Mouse (Mus musculus) liver, embryonic 14.5 days (tissue): Measurements from ENCODE around the gene 1700008O03Rik. TPM values are rescaled to one million over a fixed set of nuclear protein-coding genes. Genes with fewer than 3 reads are reported as not detected.

Experiments
- ATAC-seq: fragments of 200-750 bp; cut with Nextera tagmentation; 2 replicates; pipeline ENCODE4 v1.8.0; 2017; ENCODE audit warnings: moderate number of reproducible peaks, mild to moderate bottlenecking, moderate library complexity; ENCODE audit not compliant: insufficient read depth
- DNase-seq, 3 experiments: peaks; one replicate each; pipeline ENCODE4 v3.0.0-alpha.2; 2012 to 2013; ENCODE audit warnings: low read depth in 3 of 3, low spot score in 3 of 3
- H3K27ac ChIP-seq: fragments of 300-500 bp; sonication (generic); 2 replicates; pipeline ENCODE4 v1.5.1; 2014; ENCODE audit warnings: moderate library complexity, mild to moderate bottlenecking, control low read depth, inconsistent platforms
- H3K27me3 ChIP-seq: fragments of 300-500 bp; sonication (generic); 2 replicates; pipeline ENCODE4 v1.6.1; 2014; ENCODE audit warnings: mild to moderate bottlenecking, low read length, moderate library complexity; ENCODE audit not compliant: control insufficient read depth, insufficient read depth
- H3K36me3 ChIP-seq: fragments of 300-500 bp; sonication (generic); replicated peaks from 2 replicates; pipeline ENCODE4 v1.6.1; 2014; ENCODE audit warnings: low read depth; ENCODE audit not compliant: control insufficient read depth, insufficient read depth
- H3K4me1 ChIP-seq, 2 experiments: fragments of 200-500 bp in 1 of 2; fragments of 300-500 bp in 1 of 2; sonication (generic) in 1 of 2; replicated peaks; 2 replicates each; pipeline ENCODE4 v1.6.1; 2012 to 2014; ENCODE audit warnings: antibody characterized with exemption in 1 of 2, inconsistent platforms in 1 of 2, low read length in 1 of 2; ENCODE audit not compliant: control insufficient read depth in 2 of 2, insufficient read depth in 2 of 2
- H3K4me2 ChIP-seq: fragments of 300-500 bp; sonication (generic); 2 replicates; pipeline ENCODE4 v1.6.1; 2014; ENCODE audit warnings: low read depth, mild to moderate bottlenecking, control low read depth, moderate library complexity
- H3K4me3 ChIP-seq, 2 experiments: fragments of 200-500 bp in 1 of 2; fragments of 300-500 bp in 1 of 2; sonication (generic) in 1 of 2; 2 replicates each; pipeline ENCODE4 v1.5.1; 2012 to 2014; ENCODE audit warnings: low read depth in 2 of 2, low read length in 2 of 2, mild to moderate bottlenecking in 2 of 2, control low read depth in 1 of 2, inconsistent platforms in 1 of 2, moderate library complexity in 1 of 2; ENCODE audit not compliant: insufficient read depth in 1 of 2
- H3K9ac ChIP-seq: fragments of 300-500 bp; sonication (generic); replicated peaks from 2 replicates; pipeline ENCODE4 v1.6.1; 2014; ENCODE audit warnings: mild to moderate bottlenecking, control low read depth, moderate library complexity
- H3K9me3 ChIP-seq: fragments of 300-500 bp; sonication (generic); 2 replicates; pipeline ENCODE4 v1.6.1; 2016; ENCODE audit warnings: low read length, mixed read lengths; ENCODE audit not compliant: control insufficient read depth
- CTCF ChIP-seq: IDR thresholded peaks from 2 replicates; pipeline ENCODE4 v1.5.1; 2016; ENCODE audit warnings: antibody characterized with exemption, low read depth, control low read depth
- EP300 ChIP-seq: IDR thresholded peaks from 2 replicates; pipeline ENCODE4 v1.6.1; 2016; ENCODE audit warnings: antibody characterized with exemption, low read depth
- WGBS: fragments of 180-500 bp; shearing (Covaris S2); extraction: QIAGEN DNeasy Blood & Tissue Kit; methylation state at CpG from one replicate; pipeline ENCODE4 v1.1.7; 2014; ENCODE audit not compliant: insufficient replicate concordance; 5-methylcytosine and 5-hydroxymethylcytosine counted together
- polyA plus RNA-seq, 2 experiments: library from polyadenylated mRNA; depleted of rRNA in 1 of 2; stranded (reverse) in 1 of 2; unstranded in 1 of 2; fragments of >200 nt; fragmentation: Nextera tagmentation in 1 of 2; extraction: Ambion mirVana in 1 of 2; gene quantifications; 2 replicates each; pipeline versions ENCODE4 v1.2.1 to v1.2.3; 2012 to 2014

1700008O03Rik gene
- 0.06 and 0.12 TPM in 2 replicates for polyA plus RNA-seq (2012; rRNA removed)
- not detected in 2 replicates for polyA plus RNA-seq (2014; fragmentation: Nextera tagmentation; extraction: Ambion mirVana)

- ATAC-seq (no peak), DNase-seq (no peak)
- no peaks in the 10 kb centered on the region for H3K4me1 ChIP-seq
- peaks cover 16% of the 10 kb centered on the region for H3K27me3 ChIP-seq
- WGBS, result 59% methylated on average over 12 of the region's 12 CpGs
- H3K4me2 ChIP-seq, result peak within 1 kb of the TSS; percentile 50
- H3K36me3 ChIP-seq, result no peaks in the 10 kb centered on the region
- no peak within 1 kb of the TSS for H3K27ac ChIP-seq
- no peak within 1 kb of the TSS for H3K9ac ChIP-seq
- no peaks in the 10 kb centered on the region for H3K9me3 ChIP-seq
- no peak for TF ChIP-seq CTCF
- TF ChIP-seq EP300, result no peak
- peak within 1 kb of the TSS in 1 of 2 experiments; percentile 16; a peak in 1 of 4 replicates for H3K4me3 ChIP-seq
Observed at GRCm38 (mm10) chr7:44385720-44386119, at the start of gene 1700008O03Rik. TSS of gene 1700008O03Rik (minus strand) at chr7:44385820.

GRCm38 (mm10) chr7:44434089-44434488, 48.5 kb upstream of the 1700008O03Rik start:
- WGBS, result 68% methylated on average over 9 of the region's 9 CpGs
- H3K27me3 ChIP-seq, result peaks cover 34% of the 10 kb centered on the region
- no peak overlapping the region for H3K4me3 ChIP-seq
- TF ChIP-seq CTCF (no peak), EP300 (no peak)
- DNase-seq (no peak), ATAC-seq (no peak)
- no peak overlapping the region for H3K4me2 ChIP-seq
- H3K4me1 ChIP-seq, result peaks cover 8 to 14% of the 10 kb centered on the region in 2 experiments
- no peak overlapping the region for H3K27ac ChIP-seq
- H3K9me3 ChIP-seq, result no peaks in the 10 kb centered on the region
- no peak overlapping the region for H3K9ac ChIP-seq
- no peaks in the 10 kb centered on the region for H3K36me3 ChIP-seq

GRCm38 (mm10) chr7:44433371-44433770, 47.8 kb upstream of the 1700008O03Rik start:
- H3K9me3 ChIP-seq, result no peaks in the 10 kb centered on the region
- no peak overlapping the region for H3K4me2 ChIP-seq
- peaks cover 40% of the 10 kb centered on the region for H3K27me3 ChIP-seq
- no peak overlapping the region for H3K27ac ChIP-seq
- peak; percentile 83 for ATAC-seq
- H3K9ac ChIP-seq, result no peak overlapping the region
- peak; percentile 62 to 67 (median 63) for DNase-seq
- no peak overlapping the region for H3K4me3 ChIP-seq
- TF ChIP-seq EP300, result no peak
- TF ChIP-seq CTCF, result no peak
- 4% methylated on average over 7 of the region's 7 CpGs for WGBS
- peaks cover 8 to 14% of the 10 kb centered on the region in 2 experiments for H3K4me1 ChIP-seq
- H3K36me3 ChIP-seq, result no peaks in the 10 kb centered on the region

- H3K4me2 ChIP-seq, result no peak overlapping the region
- DNase-seq (no peak), ATAC-seq (no peak)
- no peak overlapping the region for H3K27ac ChIP-seq
- H3K9ac ChIP-seq, result no peak overlapping the region
- no peak overlapping the region for H3K4me3 ChIP-seq
- no peaks in the 10 kb centered on the region for H3K36me3 ChIP-seq
- H3K9me3 ChIP-seq, result no peaks in the 10 kb centered on the region
- TF ChIP-seq EP300 (no peak), CTCF (no peak)
- H3K4me1 ChIP-seq, result peaks cover 8 to 14% of the 10 kb centered on the region in 2 experiments
- H3K27me3 ChIP-seq, result peaks cover 48% of the 10 kb centered on the region
- 61% methylated on average over 6 of the region's 6 CpGs for WGBS
Observed at GRCm38 (mm10) chr7:44432550-44432949, 46.9 kb upstream of the 1700008O03Rik start.

- TF ChIP-seq EP300 (no peak), CTCF (no peak)
- Histone ChIP-seq H3K4me3 (no peak overlapping the region), H3K4me2 (no peak overlapping the region), H3K27me3 (peaks cover 64% of the 10 kb centered on the region), H3K9me3 (no peaks in the 10 kb centered on the region), H3K9ac (no peak overlapping the region), H3K36me3 (no peaks in the 10 kb centered on the region), H3K4me1 (peaks cover 8 to 11% of the 10 kb centered on the region in 2 experiments; a peak in 3 of 4 replicates), H3K27ac (no peak overlapping the region)
- no peak for ATAC-seq
- DNase-seq, result no peak
- WGBS, result 6% methylated on average over 29 of the region's 32 CpGs
Observed at GRCm38 (mm10) chr7:44429534-44430488, 44.2 kb upstream of the 1700008O03Rik start.
